Mouse (Mus musculus): ENCODE measurements around the gene Ptprr. TPM values are rescaled to one million over a fixed set of nuclear protein-coding genes. Genes with fewer than 3 reads are reported as not detected.

The Ptprr gene
- polyA plus RNA-seq, 1 experiment from 2014 or later, result 0.20 TPM

GRCm38 (mm10) chr10:116019086-116019860 is 1.3 kb downstream of the Ptprr start:
- H3K4me2 ChIP-seq (ENCODE audit: low read depth, severe bottlenecking), result peak overlapping the region; percentile 28; the same call in 1 of the 2 replicates
- H3K4me3 ChIP-seq (ENCODE audit: low read depth, low read length), result no peak overlapping the region
- 12% methylated on average over 20 of the region's 20 CpGs for WGBS
- no peak for ATAC-seq (ENCODE audit: insufficient number of reproducible peaks, low FRiP score, low TSS enrichment, low read depth)
- H3K27ac ChIP-seq (replicated peaks; ENCODE audit: low read depth, low read length), result no peak overlapping the region
- no peaks in the 10 kb centered on the region for H3K36me3 ChIP-seq (ENCODE audit: control insufficient read depth, insufficient read depth, low read length)
- H3K27me3 ChIP-seq (ENCODE audit: control insufficient read depth, insufficient read depth, low read length), result peaks cover 6% of the 10 kb centered on the region; the same call in 1 of the 2 replicates
- H3K9ac ChIP-seq (ENCODE audit: low read length), result no peak overlapping the region
- 0 out of 2 replicates have a peak, but pooled peaks cover 4% of the 10 kb centered on the region for H3K4me1 ChIP-seq (ENCODE audit: control insufficient read depth, insufficient read depth, low read length)
- peak; percentile 60 for DNase-seq (ENCODE audit: low spot score)
- H3K9me3 ChIP-seq (ENCODE audit: control insufficient read depth, low read length), result no peaks in the 10 kb centered on the region

- Histone ChIP-seq H3K9ac (ENCODE audit: low read length) (no peak overlapping the region), H3K9me3 (ENCODE audit: control insufficient read depth, low read length) (no peaks in the 10 kb centered on the region), H3K4me3 (ENCODE audit: low read depth, low read length) (no peak overlapping the region), H3K4me1 (ENCODE audit: control insufficient read depth, insufficient read depth, low read length) (0 out of 2 replicates have a peak, but pooled peaks cover 4% of the 10 kb centered on the region), H3K4me2 (ENCODE audit: low read depth, severe bottlenecking) (no peak overlapping the region), H3K36me3 (ENCODE audit: control insufficient read depth, insufficient read depth, low read length) (no peaks in the 10 kb centered on the region), H3K27ac (replicated peaks; ENCODE audit: low read depth, low read length) (no peak overlapping the region), H3K27me3 (ENCODE audit: control insufficient read depth, insufficient read depth, low read length) (peaks cover 6% of the 10 kb centered on the region; the same call in 1 of the 2 replicates)
- 80% methylated on average over 3 of the region's 3 CpGs for WGBS
- no peak for DNase-seq (ENCODE audit: low spot score)
- no peak for ATAC-seq (ENCODE audit: insufficient number of reproducible peaks, low FRiP score, low TSS enrichment, low read depth)
Observed at GRCm38 (mm10) chr10:116021081-116021480, 3.1 kb downstream of the Ptprr start.

- Histone ChIP-seq H3K27ac (replicated peaks; ENCODE audit: low read depth, low read length) (no peak overlapping the region), H3K27me3 (ENCODE audit: control insufficient read depth, insufficient read depth, low read length) (no peaks in the 10 kb centered on the region), H3K9me3 (ENCODE audit: control insufficient read depth, low read length) (no peaks in the 10 kb centered on the region), H3K36me3 (ENCODE audit: control insufficient read depth, insufficient read depth, low read length) (no peaks in the 10 kb centered on the region), H3K4me3 (ENCODE audit: low read depth, low read length) (no peak overlapping the region), H3K4me2 (ENCODE audit: low read depth, severe bottlenecking) (no peak overlapping the region), H3K4me1 (ENCODE audit: control insufficient read depth, insufficient read depth, low read length) (no peaks in the 10 kb centered on the region), H3K9ac (ENCODE audit: low read length) (no peak overlapping the region)
- no peak for DNase-seq (ENCODE audit: low spot score)
- ATAC-seq (ENCODE audit: insufficient number of reproducible peaks, low FRiP score, low TSS enrichment, low read depth), result no peak
- WGBS, result 79% methylated on average over 1 of the region's 1 CpGs
Observed at GRCm38 (mm10) chr10:116038150-116038549, 20.1 kb downstream of the Ptprr start.

GRCm38 (mm10) chr10:116075954-116076353 is 57.9 kb downstream of the Ptprr start:
- H3K36me3 ChIP-seq (ENCODE audit: control insufficient read depth, insufficient read depth, low read length), result no peaks in the 10 kb centered on the region
- DNase-seq (ENCODE audit: low spot score), result no peak
- H3K9ac ChIP-seq (ENCODE audit: low read length), result no peak overlapping the region
- H3K4me3 ChIP-seq (ENCODE audit: low read depth, low read length), result no peak overlapping the region
- ATAC-seq (ENCODE audit: insufficient number of reproducible peaks, low FRiP score, low TSS enrichment, low read depth), result no peak
- no peaks in the 10 kb centered on the region for H3K9me3 ChIP-seq (ENCODE audit: control insufficient read depth, low read length)
- 88% methylated on average over 5 of the region's 5 CpGs for WGBS
- no peaks in the 10 kb centered on the region for H3K4me1 ChIP-seq (ENCODE audit: control insufficient read depth, insufficient read depth, low read length)
- H3K27ac ChIP-seq (replicated peaks; ENCODE audit: low read depth, low read length), result no peak overlapping the region
- no peak overlapping the region for H3K4me2 ChIP-seq (ENCODE audit: low read depth, severe bottlenecking)
- no peaks in the 10 kb centered on the region for H3K27me3 ChIP-seq (ENCODE audit: control insufficient read depth, insufficient read depth, low read length)

GRCm38 (mm10) chr10:116078636-116079035 is 60.6 kb downstream of the Ptprr start:
- Histone ChIP-seq H3K4me1 (ENCODE audit: control insufficient read depth, insufficient read depth, low read length) (no peaks in the 10 kb centered on the region), H3K36me3 (ENCODE audit: control insufficient read depth, insufficient read depth, low read length) (no peaks in the 10 kb centered on the region), H3K4me2 (ENCODE audit: low read depth, severe bottlenecking) (no peak overlapping the region), H3K4me3 (ENCODE audit: low read depth, low read length) (no peak overlapping the region), H3K9ac (ENCODE audit: low read length) (no peak overlapping the region), H3K9me3 (ENCODE audit: control insufficient read depth, low read length) (no peaks in the 10 kb centered on the region), H3K27ac (replicated peaks; ENCODE audit: low read depth, low read length) (no peak overlapping the region), H3K27me3 (ENCODE audit: control insufficient read depth, insufficient read depth, low read length) (no peaks in the 10 kb centered on the region)
- no peak for ATAC-seq (ENCODE audit: insufficient number of reproducible peaks, low FRiP score, low TSS enrichment, low read depth)
- DNase-seq (ENCODE audit: low spot score), result no peak
- WGBS, result 89% methylated on average over 5 of the region's 5 CpGs

GRCm38 (mm10) chr10:116079396-116079795 is 61.4 kb downstream of the Ptprr start:
- H3K36me3 ChIP-seq (ENCODE audit: control insufficient read depth, insufficient read depth, low read length), result no peaks in the 10 kb centered on the region
- no peak overlapping the region for H3K4me3 ChIP-seq (ENCODE audit: low read depth, low read length)
- H3K4me2 ChIP-seq (ENCODE audit: low read depth, severe bottlenecking), result no peak overlapping the region
- no peaks in the 10 kb centered on the region for H3K4me1 ChIP-seq (ENCODE audit: control insufficient read depth, insufficient read depth, low read length)
- ATAC-seq (ENCODE audit: insufficient number of reproducible peaks, low FRiP score, low TSS enrichment, low read depth), result no peak
- H3K27ac ChIP-seq (replicated peaks; ENCODE audit: low read depth, low read length), result no peak overlapping the region
- 42% methylated on average over 7 of the region's 7 CpGs for WGBS
- H3K9ac ChIP-seq (ENCODE audit: low read length), result no peak overlapping the region
- H3K9me3 ChIP-seq (ENCODE audit: control insufficient read depth, low read length), result no peaks in the 10 kb centered on the region
- no peak for DNase-seq (ENCODE audit: low spot score)
- H3K27me3 ChIP-seq (ENCODE audit: control insufficient read depth, insufficient read depth, low read length), result no peaks in the 10 kb centered on the region

GRCm38 (mm10) chr10:116080841-116081240 is 62.8 kb downstream of the Ptprr start:
- 85% methylated on average over 6 of the region's 6 CpGs for WGBS
- no peak for ATAC-seq (ENCODE audit: insufficient number of reproducible peaks, low FRiP score, low TSS enrichment, low read depth)

GRCm38 (mm10) chr10:116083965-116084364 is 66.0 kb downstream of the Ptprr start:
- H3K9me3 ChIP-seq (ENCODE audit: control insufficient read depth, low read length), result no peaks in the 10 kb centered on the region
- no peak overlapping the region for H3K4me3 ChIP-seq (ENCODE audit: low read depth, low read length)
- 28% methylated on average over 3 of the region's 3 CpGs for WGBS
- H3K9ac ChIP-seq (ENCODE audit: low read length), result no peak overlapping the region
- ATAC-seq (ENCODE audit: insufficient number of reproducible peaks, low FRiP score, low TSS enrichment, low read depth) (no peak; the same call in 1 of the 2 replicates), DNase-seq (ENCODE audit: low spot score) (peak; percentile 25)
- no peak overlapping the region for H3K4me2 ChIP-seq (ENCODE audit: low read depth, severe bottlenecking)
- no peaks in the 10 kb centered on the region for H3K4me1 ChIP-seq (ENCODE audit: control insufficient read depth, insufficient read depth, low read length)
- no peaks in the 10 kb centered on the region for H3K27me3 ChIP-seq (ENCODE audit: control insufficient read depth, insufficient read depth, low read length)
- no peak overlapping the region for H3K27ac ChIP-seq (replicated peaks; ENCODE audit: low read depth, low read length)
- no peaks in the 10 kb centered on the region for H3K36me3 ChIP-seq (ENCODE audit: control insufficient read depth, insufficient read depth, low read length)

More at GRCm38 (mm10) chr10:116080841-116081240, 62.8 kb downstream of the Ptprr start:
- no peak overlapping the region for H3K4me3 ChIP-seq (ENCODE audit: low read depth, low read length)
- H3K27me3 ChIP-seq (ENCODE audit: control insufficient read depth, insufficient read depth, low read length), result no peaks in the 10 kb centered on the region
- H3K9ac ChIP-seq (ENCODE audit: low read length), result no peak overlapping the region
- no peaks in the 10 kb centered on the region for H3K9me3 ChIP-seq (ENCODE audit: control insufficient read depth, low read length)
- no peaks in the 10 kb centered on the region for H3K36me3 ChIP-seq (ENCODE audit: control insufficient read depth, insufficient read depth, low read length)
- DNase-seq (ENCODE audit: low spot score), result no peak
- H3K4me1 ChIP-seq (ENCODE audit: control insufficient read depth, insufficient read depth, low read length), result no peaks in the 10 kb centered on the region
- H3K4me2 ChIP-seq (ENCODE audit: low read depth, severe bottlenecking), result no peak overlapping the region
- no peak overlapping the region for H3K27ac ChIP-seq (replicated peaks; ENCODE audit: low read depth, low read length)

Data from limb, embryonic 11.5 days (tissue).